Mouse (Mus musculus) embryonic facial prominence, embryonic 12.5 days (tissue): ENCODE results near the gene Vkorc1. TPM values are rescaled to one million over a fixed set of nuclear protein-coding genes. Genes with fewer than 3 reads are reported as not detected.
"Not testable (repeated sequence)": the region's sequence is repeated elsewhere in the genome, so short reads cannot be mapped to it uniquely, and the experiment has no call there.

Source experiments
- ATAC-seq: fragments of 200-750 bp; cut with Nextera tagmentation; 2 replicates; pipeline ENCODE4 v1.8.0; 2017; ENCODE audit not compliant: insufficient number of reproducible peaks, insufficient read depth, low FRiP score, low TSS enrichment
- H3K27ac ChIP-seq: fragments of 300-500 bp; sonication (generic); 2 replicates; pipeline ENCODE4 v1.5.1; 2016; ENCODE audit warnings: mild to moderate bottlenecking
- H3K27me3 ChIP-seq: fragments of 300-500 bp; sonication (generic); 2 replicates; pipeline ENCODE4 v1.6.1; 2016; ENCODE audit warnings: mild to moderate bottlenecking, moderate library complexity
- H3K36me3 ChIP-seq: fragments of 300-500 bp; sonication (generic); 2 replicates; pipeline ENCODE4 v1.6.1; 2016; ENCODE audit warnings: mild to moderate bottlenecking
- H3K4me1 ChIP-seq: fragments of 300-500 bp; sonication (generic); 2 replicates; pipeline ENCODE4 v1.6.1; 2016
- H3K4me2 ChIP-seq: fragments of 300-500 bp; sonication (generic); replicated peaks from 2 replicates; pipeline ENCODE4 v1.6.1; 2016; ENCODE audit warnings: mild to moderate bottlenecking, moderate library complexity
- H3K4me3 ChIP-seq: fragments of 300-500 bp; sonication (generic); 2 replicates; pipeline ENCODE4 v1.5.1; 2016; ENCODE audit warnings: mild to moderate bottlenecking
- H3K9ac ChIP-seq: fragments of 300-500 bp; sonication (generic); 2 replicates; pipeline ENCODE4 v1.6.1; 2016; ENCODE audit warnings: mild to moderate bottlenecking, moderate library complexity
- H3K9me3 ChIP-seq: fragments of 300-500 bp; sonication (generic); 2 replicates; pipeline ENCODE4 v1.6.1; 2016; ENCODE audit warnings: mild to moderate bottlenecking, moderate library complexity
- WGBS: fragments of 180-500 bp; shearing (Covaris S2); methylation state at CpG from one replicate; pipeline ENCODE4 v1.1.7; 2016; 5-methylcytosine and 5-hydroxymethylcytosine counted together
- polyA plus RNA-seq: library from polyadenylated mRNA; unstranded; fragments of >200 nt; fragmentation: Nextera tagmentation; extraction: Ambion mirVana; gene quantifications from 2 replicates; pipeline ENCODE4 v1.2.1, GENCODE M21; 2016

Vkorc1 gene
- polyA plus RNA-seq, 1 experiment from 2014 or later = 88.6 TPM

GRCm38 (mm10) chr7:127912938-127913337 is 17.5 kb upstream of the Vkorc1 start:
- Histone ChIP-seq H3K27me3 (no peaks in the 10 kb centered on the region), H3K4me1 (peaks cover 7% of the 10 kb centered on the region; the same call in 1 of the 2 replicates), H3K9ac (peak overlapping the region; percentile 77), H3K4me3 (peak overlapping the region; percentile 75), H3K9me3 (no peaks in the 10 kb centered on the region), H3K36me3 (peaks cover 45% of the 10 kb centered on the region), H3K4me2 (peak overlapping the region; percentile 66), H3K27ac (no peak overlapping the region)
- 28% methylated on average over 4 of the region's 4 CpGs for WGBS
- no peak for ATAC-seq

- 2% methylated on average over 40 of the region's 40 CpGs for WGBS
- Histone ChIP-seq H3K9ac (peak within 1 kb of the TSS; percentile 77), H3K4me3 (peak within 1 kb of the TSS; percentile 75), H3K36me3 (peaks cover 47% of the 10 kb centered on the region), H3K4me1 (peaks cover 7% of the 10 kb centered on the region; the same call in 1 of the 2 replicates), H3K27me3 (no peaks in the 10 kb centered on the region), H3K27ac (peak within 1 kb of the TSS; percentile 81), H3K4me2 (peak within 1 kb of the TSS; percentile 66), H3K9me3 (no peaks in the 10 kb centered on the region)
- peak; percentile 93 for ATAC-seq
Observed at GRCm38 (mm10) chr7:127912190-127912871, 16.9 kb upstream of the Vkorc1 start, which contains the start of gene Kat8. TSS of gene Kat8 (plus strand) at chr7:127912516.

- Histone ChIP-seq H3K9ac (no peak overlapping the region), H3K4me2 (no peak overlapping the region), H3K36me3 (peaks cover 45% of the 10 kb centered on the region), H3K27me3 (no peaks in the 10 kb centered on the region), H3K4me1 (peaks cover 22% of the 10 kb centered on the region), H3K27ac (no peak overlapping the region), H3K4me3 (no peak overlapping the region), H3K9me3 (no peaks in the 10 kb centered on the region)
- no peak for ATAC-seq
- WGBS = 84% methylated on average over 4 of the region's 4 CpGs
Observed at GRCm38 (mm10) chr7:127908656-127909055, 13.2 kb upstream of the Vkorc1 start.

- Histone ChIP-seq H3K27ac (no peak overlapping the region), H3K4me3 (no peak overlapping the region), H3K9ac (no peak overlapping the region), H3K9me3 (no peaks in the 10 kb centered on the region), H3K4me2 (no peak overlapping the region), H3K36me3 (peaks cover 45% of the 10 kb centered on the region), H3K27me3 (no peaks in the 10 kb centered on the region), H3K4me1 (peaks cover 18% of the 10 kb centered on the region)
- 96% methylated on average over 12 of the region's 12 CpGs for WGBS
- no peak for ATAC-seq
Observed at GRCm38 (mm10) chr7:127907939-127908338, 12.5 kb upstream of the Vkorc1 start.

- peaks cover 36% of the 10 kb centered on the region for H3K36me3 ChIP-seq
- peaks cover 15% of the 10 kb centered on the region for H3K4me1 ChIP-seq
- WGBS = 7% methylated on average over 38 of the region's 38 CpGs
- peak within 1 kb of the TSS; percentile 90 for H3K27ac ChIP-seq
- ATAC-seq = peak; percentile 84
- H3K4me2 ChIP-seq = peak within 1 kb of the TSS; percentile 78
- peak within 1 kb of the TSS; percentile 69 for H3K4me3 ChIP-seq
- H3K27me3 ChIP-seq = no peaks in the 10 kb centered on the region
- H3K9me3 ChIP-seq = no peaks in the 10 kb centered on the region
- H3K9ac ChIP-seq = peak within 1 kb of the TSS; percentile 83
Observed at GRCm38 (mm10) chr7:127903971-127904796, 8.8 kb upstream of the Vkorc1 start, which contains the start of gene Bckdk. TSS of gene Bckdk (plus strand) at chr7:127904082.

GRCm38 (mm10) chr7:127901772-127902171 is 6.4 kb upstream of the Vkorc1 start:
- Histone ChIP-seq H3K9me3 (no peaks in the 10 kb centered on the region), H3K27ac (no peak overlapping the region), H3K4me3 (no peak overlapping the region), H3K9ac (no peak overlapping the region), H3K36me3 (peaks cover 12% of the 10 kb centered on the region), H3K4me2 (no peak overlapping the region), H3K27me3 (no peaks in the 10 kb centered on the region), H3K4me1 (peaks cover 15% of the 10 kb centered on the region)
- no peak for ATAC-seq
- 80% methylated on average over 2 of the region's 2 CpGs for WGBS

- no peak overlapping the region for H3K27ac ChIP-seq
- ATAC-seq = no peak
- H3K4me1 ChIP-seq = peaks cover 9% of the 10 kb centered on the region
- 51% methylated on average over 7 of the region's 7 CpGs for WGBS
- H3K9me3 ChIP-seq = no peaks in the 10 kb centered on the region
- H3K9ac ChIP-seq = no peak overlapping the region
- H3K36me3 ChIP-seq = no peaks in the 10 kb centered on the region
- no peaks in the 10 kb centered on the region for H3K27me3 ChIP-seq
- H3K4me3 ChIP-seq = no peak overlapping the region
- H3K4me2 ChIP-seq = no peak overlapping the region
Observed at GRCm38 (mm10) chr7:127899997-127900396, 4.6 kb upstream of the Vkorc1 start.

GRCm38 (mm10) chr7:127898179-127898956 is 3.0 kb upstream of the Vkorc1 start:
- peaks cover 10% of the 10 kb centered on the region; the same call in 1 of the 2 replicates for H3K4me1 ChIP-seq
- H3K27me3 ChIP-seq = no peaks in the 10 kb centered on the region
- H3K4me3 ChIP-seq = no peak overlapping the region
- H3K4me2 ChIP-seq = no peak overlapping the region
- 35% methylated on average over 10 of the region's 10 CpGs for WGBS
- H3K36me3 ChIP-seq = 0 out of 2 replicates have a peak, but pooled peaks cover 1% of the 10 kb centered on the region
- no peak overlapping the region for H3K9ac ChIP-seq
- H3K9me3 ChIP-seq = no peaks in the 10 kb centered on the region
- no peak for ATAC-seq
- no peak overlapping the region for H3K27ac ChIP-seq

- Histone ChIP-seq H3K36me3 (peaks cover 10% of the 10 kb centered on the region), H3K27ac (no peak overlapping the region), H3K4me2 (no peak overlapping the region), H3K9me3 (no peaks in the 10 kb centered on the region), H3K4me1 (peaks cover 10% of the 10 kb centered on the region; the same call in 1 of the 2 replicates), H3K27me3 (no peaks in the 10 kb centered on the region), H3K4me3 (no peak overlapping the region), H3K9ac (no peak overlapping the region)
- 89% methylated on average over 7 of the region's 7 CpGs for WGBS
- ATAC-seq = no peak
Observed at GRCm38 (mm10) chr7:127897542-127897941, 2.1 kb upstream of the Vkorc1 start.

GRCm38 (mm10) chr7:127896384-127896783 is 967 bp upstream of the Vkorc1 start:
- Histone ChIP-seq H3K4me3 (no peak overlapping the region), H3K9ac (no peak overlapping the region), H3K4me2 (no peak overlapping the region), H3K9me3 (no peaks in the 10 kb centered on the region), H3K27me3 (no peaks in the 10 kb centered on the region), H3K27ac (no peak overlapping the region), H3K36me3 (peaks cover 13% of the 10 kb centered on the region), H3K4me1 (peaks cover 10% of the 10 kb centered on the region; the same call in 1 of the 2 replicates)
- 57% methylated on average over 13 of the region's 13 CpGs for WGBS
- ATAC-seq = no peak

GRCm38 (mm10) chr7:127895891-127896290 is 474 bp upstream of the Vkorc1 start:
- not testable (repeated sequence) for H3K9ac ChIP-seq, H3K27me3 ChIP-seq, H3K9me3 ChIP-seq, ATAC-seq
- Histone ChIP-seq H3K4me2 (peak overlapping the region; percentile 74), H3K36me3 (peaks cover 13% of the 10 kb centered on the region), H3K27ac (peak overlapping the region; percentile 32; the same call in 1 of the 2 replicates), H3K4me3 (peak overlapping the region; percentile 59; the same call in 1 of the 2 replicates), H3K4me1 (peaks cover 10% of the 10 kb centered on the region; the same call in 1 of the 2 replicates)
- WGBS = 72% methylated on average over 7 of the region's 7 CpGs
